Mouse (Mus musculus): Measurements from ENCODE around the gene Stat2.
"Not testable (repeated sequence)": the region's sequence is repeated elsewhere in the genome, so short reads cannot be mapped to it uniquely, and the experiment has no call there.

- TF ChIP-seq CTCF (IDR thresholded peaks at IDR 0.05; ENCODE audit: extremely low read depth, insufficient read length, insufficient replicate concordance, low read depth, low read length); POLR2A (IDR thresholded peaks at IDR 0.05; ENCODE audit: low read depth, low read length): not testable (repeated sequence)
These were observed 10.0 kb upstream of the Stat2 start for GRCm38 (mm10) chr10:128260376-128260775.
